Mouse (Mus musculus): Measurements from ENCODE around the gene Gm6370.
"Not testable (repeated sequence)": the region's sequence is repeated elsewhere in the genome, so short reads cannot be mapped to it uniquely, and the experiment has no call there.

GRCm38 (mm10) chr5:146502099-146502498 is 10.9 kb downstream of the Gm6370 start, which contains the start of gene 4930449I24Rik:
- TF ChIP-seq HCFC1 (IDR thresholded peaks at IDR 0.05; ENCODE audit: low read depth, low read length); RCOR1 (conservative IDR thresholded peaks at IDR 0.05; ENCODE audit: low read depth, low read length); MYC (IDR thresholded peaks at IDR 0.05; ENCODE audit: low read depth, low read length); POLR2A (IDR thresholded peaks at IDR 0.05; ENCODE audit: low read depth, low read length); CTCF (conservative IDR thresholded peaks at IDR 0.05 in 1 of 2, IDR thresholded peaks at IDR 0.05 in 1 of 2; ENCODE audit: low read depth in 2 of 2, low read length in 2 of 2): not testable (repeated sequence)

Measured in CH12.LX (cell line).